Mouse (Mus musculus) small intestine, adult 2 months (tissue): ENCODE measurements around the gene Olfm1. TPM values are rescaled to one million over a fixed set of nuclear protein-coding genes. Genes with fewer than 3 reads are reported as not detected.
A peak's percentile ranks its signal among the peaks of the same experiment; 100 is the strongest.

ENCODE experiments used
- H3K27ac ChIP-seq: fragments of 200-500 bp; 2 replicates; pipeline ENCODE4 v1.5.1; 2012; ENCODE audit warnings: low read depth, low read length, control low read depth, inconsistent platforms; ENCODE audit not compliant: insufficient read depth
- H3K27me3 ChIP-seq: fragments of 200-500 bp; 2 replicates; pipeline ENCODE4 v1.6.1; 2012; ENCODE audit warnings: mild to moderate bottlenecking, moderate library complexity, low read length, inconsistent platforms; ENCODE audit not compliant: control insufficient read depth, insufficient read depth
- H3K36me3 ChIP-seq: fragments of 200-500 bp; 2 replicates; pipeline ENCODE4 v1.6.1; 2012; ENCODE audit warnings: mild to moderate bottlenecking, low read length, control low read depth, inconsistent platforms; ENCODE audit not compliant: control insufficient read depth, insufficient read depth
- H3K4me1 ChIP-seq: fragments of 200-500 bp; 2 replicates; pipeline ENCODE4 v1.6.1; 2012; ENCODE audit warnings: low read length, inconsistent platforms, mixed read lengths; ENCODE audit not compliant: control insufficient read depth, insufficient read depth, insufficient read length
- H3K4me3 ChIP-seq: fragments of 200-500 bp; 2 replicates; pipeline ENCODE4 v1.5.1; 2012; ENCODE audit warnings: low read depth, mild to moderate bottlenecking, control low read depth, inconsistent platforms, low read length, moderate library complexity
- CTCF ChIP-seq: fragments of 200-500 bp; IDR thresholded peaks from 2 replicates; pipeline ENCODE4 v1.5.1; 2012; ENCODE audit warnings: low read depth, mild to moderate bottlenecking, control low read depth, inconsistent platforms, low read length, moderate library complexity, mixed read lengths; ENCODE audit not compliant: insufficient replicate concordance, insufficient read length; ENCODE audit errors: extremely low read depth
- POLR2A ChIP-seq: fragments of 200-500 bp; IDR thresholded peaks from 2 replicates; pipeline ENCODE4 v1.6.1; 2012; ENCODE audit warnings: low read depth, mild to moderate bottlenecking, control low read depth, inconsistent platforms, low read length, moderate library complexity
- WGBS: fragments of 180-500 bp; shearing (Covaris S2); methylation state at CpG from one replicate; pipeline ENCODE4 v1.1.7; 2018; 5-methylcytosine and 5-hydroxymethylcytosine counted together
- polyA plus RNA-seq: library from polyadenylated mRNA; depleted of rRNA; stranded (reverse); fragments of >200 nt; gene quantifications from 2 replicates; pipeline ENCODE4 v1.2.3, GENCODE M21; 2012

Gene Olfm1
- polyA plus RNA-seq, 1 experiment, result 8.9 TPM

DNA sequence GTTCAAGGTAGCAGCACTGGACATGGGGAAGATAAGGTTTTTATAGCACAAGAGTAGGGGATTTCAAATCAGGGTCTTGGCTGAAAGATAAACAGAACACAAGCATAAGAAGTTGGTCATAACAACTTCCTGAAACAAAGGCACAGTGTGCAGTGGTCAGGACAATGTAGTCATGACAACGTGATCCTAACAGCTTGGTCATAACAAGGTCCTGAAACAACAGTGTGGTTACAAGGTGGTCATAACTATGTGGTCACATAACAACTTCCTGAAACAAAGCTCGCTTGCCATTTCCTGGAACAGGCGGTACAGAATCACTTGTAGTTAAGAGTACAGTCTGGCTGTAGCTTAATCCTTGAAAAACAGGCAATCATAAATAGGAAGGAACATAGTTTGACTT, 12.7 kb upstream of the Olfm1 start:
- H3K4me3 ChIP-seq, result no peak overlapping the region
- WGBS, result 41% methylated on average over 3 of the region's 3 CpGs
- H3K27me3 ChIP-seq, result no peaks in the 10 kb centered on the region
- H3K27ac ChIP-seq, result no peak overlapping the region
- no peaks in the 10 kb centered on the region for H3K36me3 ChIP-seq
- no peaks in the 10 kb centered on the region for H3K4me1 ChIP-seq
- TF ChIP-seq POLR2A (no peak), CTCF (no peak)

DNA sequence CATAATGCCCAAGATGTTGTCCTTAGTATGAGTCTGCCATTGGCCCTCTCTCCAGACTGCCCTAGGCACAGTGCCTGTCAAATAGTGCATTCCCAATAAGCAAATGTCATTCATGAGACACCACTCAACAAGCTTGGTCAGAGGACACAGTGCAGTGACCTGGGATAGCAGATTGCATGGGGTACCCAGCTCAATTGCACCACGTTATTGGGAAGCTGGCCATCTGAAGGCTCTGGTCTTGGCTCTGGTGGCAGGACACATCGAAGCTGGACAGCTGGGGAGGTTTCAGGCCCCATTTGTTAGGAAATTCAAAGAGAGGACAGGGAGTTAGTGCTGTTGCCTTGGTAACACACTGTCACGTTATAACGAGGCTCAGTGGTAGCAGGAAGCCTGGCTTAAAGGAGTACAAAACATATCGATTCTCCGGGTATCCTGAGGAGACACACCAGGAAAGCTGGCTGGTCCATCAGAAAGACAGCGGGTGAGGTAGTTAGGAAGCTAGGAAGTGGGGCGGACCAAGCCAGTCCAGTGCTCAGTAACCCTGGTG, 4.3 kb upstream of the Olfm1 start:
- H3K4me1 ChIP-seq, result no peaks in the 10 kb centered on the region
- no peak overlapping the region for H3K27ac ChIP-seq
- TF ChIP-seq CTCF (no peak), POLR2A (no peak)
- H3K36me3 ChIP-seq, result no peaks in the 10 kb centered on the region
- peaks cover 7% of the 10 kb centered on the region for H3K27me3 ChIP-seq
- H3K4me3 ChIP-seq, result no peak overlapping the region
- WGBS, result 50% methylated on average over 8 of the region's 8 CpGs

DNA sequence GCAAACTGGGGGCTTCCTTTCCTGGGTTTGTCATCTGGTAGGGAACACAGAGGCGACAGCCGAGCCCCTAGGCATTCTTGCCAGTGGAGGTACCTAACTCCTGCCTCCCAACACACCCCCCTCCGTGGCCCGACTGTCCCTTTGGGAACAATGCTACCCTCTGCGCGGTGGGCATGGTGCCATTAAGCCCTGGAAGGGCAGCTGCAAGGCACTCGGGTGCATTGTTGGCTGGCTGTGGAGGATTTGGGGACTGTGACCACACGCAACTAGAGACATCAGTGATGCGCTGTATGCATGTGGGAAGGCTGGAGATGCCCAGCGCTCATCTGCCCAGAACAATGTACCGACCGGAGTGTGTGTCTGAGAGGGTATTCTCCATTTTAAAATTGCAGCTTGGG, 897 bp downstream of the Olfm1 start:
- H3K4me3 ChIP-seq, result peak overlapping the region; percentile 59

DNA sequence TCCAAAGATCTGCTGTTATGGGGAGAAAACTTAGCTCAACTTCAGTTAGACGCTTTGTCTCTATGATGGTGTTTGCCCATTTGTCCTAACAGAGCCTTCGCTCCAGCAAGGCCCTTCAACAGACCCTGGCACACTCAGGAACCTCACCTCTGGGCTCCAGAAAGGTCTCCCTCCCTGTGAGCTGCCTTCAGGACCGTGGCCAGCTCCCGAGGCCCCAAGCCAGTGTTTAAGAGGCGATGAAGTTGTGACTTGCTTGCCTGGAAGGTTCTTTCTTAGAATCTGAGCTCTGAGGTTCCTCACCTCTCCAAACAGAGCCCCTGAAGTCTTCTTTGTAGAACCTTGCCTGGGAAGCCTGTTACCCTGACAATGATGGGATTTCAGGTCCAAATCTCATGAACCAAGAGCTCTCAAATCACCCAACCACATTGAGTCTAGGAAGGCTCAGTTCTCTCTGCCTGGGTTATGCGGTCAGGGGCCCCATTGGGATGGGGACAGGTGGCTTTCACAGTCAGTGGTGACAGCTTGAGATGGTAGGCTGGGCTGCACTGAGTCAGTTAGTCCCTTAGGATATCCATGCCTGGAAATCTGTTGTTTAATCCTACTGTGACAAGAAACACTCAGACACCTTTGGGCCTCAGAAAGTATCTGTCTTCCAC, 2.3 kb downstream of the Olfm1 start:
- peaks cover 13% of the 10 kb centered on the region for H3K27me3 ChIP-seq
- H3K4me1 ChIP-seq, result no peaks in the 10 kb centered on the region
- WGBS, result 34% methylated on average over 6 of the region's 6 CpGs
- H3K4me3 ChIP-seq, result no peak overlapping the region
- H3K27ac ChIP-seq, result no peak overlapping the region
- TF ChIP-seq POLR2A (no peak), CTCF (no peak)
- no peaks in the 10 kb centered on the region for H3K36me3 ChIP-seq

More for the DNA sequence above, 897 bp downstream of the Olfm1 start:
- Histone ChIP-seq H3K4me1 (no peaks in the 10 kb centered on the region), H3K27me3 (peaks cover 13% of the 10 kb centered on the region), H3K27ac (no peak overlapping the region), H3K36me3 (no peaks in the 10 kb centered on the region)
- WGBS, result 42% methylated on average over 12 of the region's 12 CpGs
- TF ChIP-seq POLR2A, result no peak
- no peak for TF ChIP-seq CTCF

DNA sequence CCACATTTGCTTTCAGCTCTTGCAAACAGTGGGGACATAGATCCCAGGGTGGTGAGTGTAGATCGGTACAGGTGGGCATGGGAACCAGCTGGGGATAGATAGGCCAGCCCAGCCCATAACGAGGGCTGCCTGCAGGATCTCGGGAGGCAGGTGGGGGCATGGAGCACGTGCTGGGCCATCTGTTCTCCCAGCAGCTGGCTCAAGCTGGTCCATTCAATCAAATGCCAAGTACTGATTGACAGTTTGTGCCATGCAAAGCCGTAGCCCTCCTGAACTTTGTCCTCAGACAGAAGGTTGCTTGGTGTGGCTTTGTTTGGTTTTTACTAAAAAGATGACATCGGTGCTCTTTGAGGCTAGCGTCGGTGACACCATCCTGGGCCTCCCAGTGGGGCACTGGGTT, 2.9 kb downstream of the Olfm1 start:
- TF ChIP-seq CTCF (no peak), POLR2A (no peak)
- no peaks in the 10 kb centered on the region for H3K36me3 ChIP-seq
- H3K4me3 ChIP-seq, result no peak overlapping the region
- peaks cover 13% of the 10 kb centered on the region for H3K27me3 ChIP-seq
- no peaks in the 10 kb centered on the region for H3K4me1 ChIP-seq
- 50% methylated on average over 8 of the region's 8 CpGs for WGBS
- H3K27ac ChIP-seq, result no peak overlapping the region

DNA sequence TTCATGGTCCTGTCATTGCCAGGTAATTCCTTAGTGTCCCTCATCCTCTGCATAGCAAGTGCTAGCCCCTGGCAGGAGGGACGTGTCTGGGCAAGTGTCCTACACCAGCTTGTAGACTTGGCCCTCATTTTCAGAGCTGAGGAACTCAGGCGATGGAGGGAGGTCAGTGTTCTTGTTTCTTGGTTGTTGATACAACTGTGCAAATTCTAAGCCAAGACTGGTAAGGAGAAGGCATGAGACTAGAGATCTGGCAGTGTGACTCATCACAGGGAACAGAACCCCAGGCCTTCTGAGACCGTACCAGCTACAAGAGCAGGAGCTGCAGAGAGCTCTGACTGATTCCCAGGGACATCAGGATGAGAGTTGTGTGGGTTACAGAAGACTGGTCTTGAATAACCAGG, 8.6 kb downstream of the Olfm1 start:
- Histone ChIP-seq H3K27ac (no peak overlapping the region), H3K4me3 (no peak overlapping the region), H3K36me3 (no peaks in the 10 kb centered on the region), H3K4me1 (peaks cover 5% of the 10 kb centered on the region; the same call in 1 of the 2 replicates), H3K27me3 (peaks cover 17% of the 10 kb centered on the region)
- 64% methylated on average over 3 of the region's 3 CpGs for WGBS
- TF ChIP-seq CTCF, result no peak
- TF ChIP-seq POLR2A, result no peak

DNA sequence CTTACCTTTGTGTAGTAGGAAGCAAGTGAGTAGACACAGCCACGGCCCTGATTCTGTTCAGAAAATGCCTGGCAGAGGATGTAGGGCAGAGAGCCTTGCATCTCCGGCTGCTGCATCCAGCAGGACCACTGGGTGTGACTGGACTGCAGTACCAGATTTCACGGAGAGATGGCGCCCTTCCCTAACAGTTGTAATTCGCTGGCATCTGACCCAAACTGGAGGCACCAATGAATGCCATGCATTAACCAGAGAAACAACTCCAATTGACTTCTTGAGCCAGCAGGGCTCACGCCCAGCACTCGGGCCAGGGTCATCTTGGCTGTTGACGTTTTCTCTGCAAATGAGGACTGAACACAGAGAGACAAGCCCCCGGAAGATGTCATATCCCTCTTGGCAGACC, 11.4 kb downstream of the Olfm1 start:
- TF ChIP-seq CTCF (peak; percentile 71; the same call in 1 of the 2 replicates), POLR2A (no peak)
- peaks cover 21% of the 10 kb centered on the region for H3K27me3 ChIP-seq
- WGBS, result 3% methylated on average over 9 of the region's 9 CpGs
- no peaks in the 10 kb centered on the region for H3K36me3 ChIP-seq
- peaks cover 5% of the 10 kb centered on the region; the same call in 1 of the 2 replicates for H3K4me1 ChIP-seq
- no peak overlapping the region for H3K27ac ChIP-seq
- H3K4me3 ChIP-seq, result no peak overlapping the region
